Mouse (Mus musculus) intestine, embryonic 16.5 days (tissue): ENCODE data around the gene Kcnc3. TPM values are rescaled to one million over a fixed set of nuclear protein-coding genes. Genes with fewer than 3 reads are reported as not detected.

Experiments used
- ATAC-seq: fragments of 200-750 bp; cut with Nextera tagmentation; 2 replicates; pipeline ENCODE4 v1.8.0; 2017; ENCODE audit warnings: moderate TSS enrichment, moderate library complexity
- H3K27ac ChIP-seq: fragments of 300-500 bp; sonication (generic); 2 replicates; pipeline ENCODE4 v1.5.1; 2014; ENCODE audit warnings: mild to moderate bottlenecking, low read length
- H3K27me3 ChIP-seq: fragments of 300-500 bp; sonication (generic); replicated peaks from 2 replicates; pipeline ENCODE4 v1.6.1; 2014; ENCODE audit warnings: low read length, control low read depth, mixed read lengths; ENCODE audit not compliant: control insufficient read depth, insufficient read depth
- H3K36me3 ChIP-seq: fragments of 300-500 bp; sonication (generic); 2 replicates; pipeline ENCODE4 v1.6.1; 2014; ENCODE audit warnings: low read length, control low read depth; ENCODE audit not compliant: control insufficient read depth, insufficient read depth
- H3K4me1 ChIP-seq: fragments of 300-500 bp; sonication (generic); 2 replicates; pipeline ENCODE4 v1.6.1; 2014; ENCODE audit warnings: low read length, control low read depth, mixed read lengths; ENCODE audit not compliant: control insufficient read depth, insufficient read depth
- H3K4me2 ChIP-seq: fragments of 300-500 bp; sonication (generic); 2 replicates; pipeline ENCODE4 v1.6.1; 2014; ENCODE audit warnings: low read depth, low read length, control low read depth
- H3K4me3 ChIP-seq: fragments of 300-500 bp; sonication (generic); 2 replicates; pipeline ENCODE4 v1.5.1; 2014; ENCODE audit warnings: mild to moderate bottlenecking, low read length
- H3K9ac ChIP-seq: fragments of 300-500 bp; sonication (generic); 2 replicates; pipeline ENCODE4 v1.6.1; 2014; ENCODE audit warnings: low read depth, low read length
- H3K9me3 ChIP-seq: fragments of 300-500 bp; sonication (generic); 2 replicates; pipeline ENCODE4 v1.6.1; 2016; ENCODE audit warnings: low read length, control low read depth; ENCODE audit not compliant: control insufficient read depth
- WGBS: fragments of 180-500 bp; shearing (Covaris S2); extraction: QIAGEN DNeasy Blood & Tissue Kit; methylation state at CpG from one replicate; pipeline ENCODE4 v1.1.7; 2014; 5-methylcytosine and 5-hydroxymethylcytosine counted together
- polyA plus RNA-seq: library from polyadenylated mRNA; unstranded; fragments of >200 nt; fragmentation: Nextera tagmentation; extraction: Ambion mirVana; gene quantifications from 2 replicates; pipeline ENCODE4 v1.2.1, GENCODE M21; 2015

Kcnc3 gene
- polyA plus RNA-seq, 1 experiment from 2014 or later = 0.20 TPM

DNA sequence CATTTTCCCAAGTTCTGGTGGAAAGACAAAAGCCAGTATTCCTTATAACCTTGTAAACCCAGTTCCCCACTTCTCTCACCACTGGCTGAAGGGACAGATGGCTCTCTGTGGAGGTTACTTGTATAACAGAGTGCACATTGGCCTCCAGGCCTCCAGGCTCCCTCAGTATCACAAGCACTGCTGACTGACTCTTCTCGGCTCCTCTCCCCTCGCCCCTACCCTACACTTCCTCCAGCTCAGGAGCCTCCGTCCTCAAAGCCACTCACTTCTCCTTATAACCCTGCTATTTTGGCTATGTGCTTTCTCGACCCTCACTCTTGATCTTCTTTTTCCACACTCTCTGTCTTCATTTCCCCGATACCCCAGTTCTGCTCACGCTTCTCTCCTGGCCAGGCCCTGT, 25.1 kb upstream of the Kcnc3 start:
- Histone ChIP-seq H3K9me3 (no peaks in the 10 kb centered on the region), H3K27me3 (no peaks in the 10 kb centered on the region), H3K9ac (no peak overlapping the region), H3K4me3 (no peak overlapping the region), H3K4me1 (no peaks in the 10 kb centered on the region), H3K4me2 (no peak overlapping the region), H3K27ac (no peak overlapping the region), H3K36me3 (no peaks in the 10 kb centered on the region)
- no peak for ATAC-seq
- WGBS = 70% methylated on average over 6 of the region's 6 CpGs

DNA sequence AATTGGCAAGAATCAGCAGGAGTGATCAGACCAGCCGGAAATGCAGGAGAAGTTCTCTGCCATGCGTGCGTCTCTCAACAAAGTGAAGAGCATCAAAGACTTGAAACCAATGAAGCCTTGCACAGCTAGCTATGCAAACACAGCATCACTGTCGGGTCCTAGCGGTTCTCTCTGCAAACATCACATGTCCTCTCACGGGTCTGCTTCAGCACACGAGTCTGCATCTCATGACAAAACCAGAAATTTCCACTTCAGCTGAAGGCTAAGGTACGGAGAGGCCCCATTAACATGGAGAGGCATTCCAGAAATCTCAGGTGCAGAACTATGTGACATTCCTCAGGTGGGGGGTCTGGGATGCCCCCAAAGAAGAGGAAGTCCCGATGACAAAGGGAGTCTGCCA, 21.7 kb upstream of the Kcnc3 start:
- Histone ChIP-seq H3K4me3 (no peak overlapping the region), H3K9me3 (no peaks in the 10 kb centered on the region), H3K27me3 (no peaks in the 10 kb centered on the region), H3K27ac (no peak overlapping the region), H3K9ac (no peak overlapping the region), H3K4me1 (no peaks in the 10 kb centered on the region), H3K36me3 (no peaks in the 10 kb centered on the region), H3K4me2 (no peak overlapping the region)
- no peak for ATAC-seq
- 57% methylated on average over 9 of the region's 9 CpGs for WGBS

DNA sequence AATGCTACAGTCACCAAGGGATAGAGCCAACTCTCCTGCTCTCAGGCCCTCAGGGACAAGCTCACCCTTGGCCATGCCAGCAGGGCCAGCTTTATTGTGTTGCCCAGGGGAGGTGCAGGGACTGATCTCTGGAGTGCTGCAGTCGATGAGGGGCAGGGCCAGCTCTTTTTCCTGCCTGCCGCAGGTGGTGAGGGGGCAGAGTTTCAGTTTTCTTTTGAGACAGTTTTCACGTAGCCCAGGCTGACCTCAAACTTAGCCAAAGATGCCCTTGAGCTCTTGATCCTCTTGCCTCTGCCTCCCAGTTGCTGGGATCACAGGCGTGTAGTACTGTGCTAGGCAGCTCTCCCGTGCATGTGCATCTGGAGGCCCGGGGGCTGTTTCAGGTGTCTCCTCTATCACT, 19.5 kb upstream of the Kcnc3 start:
- Histone ChIP-seq H3K36me3 (no peaks in the 10 kb centered on the region), H3K4me1 (no peaks in the 10 kb centered on the region), H3K27ac (no peak overlapping the region), H3K9me3 (no peaks in the 10 kb centered on the region), H3K9ac (no peak overlapping the region), H3K4me3 (no peak overlapping the region), H3K4me2 (no peak overlapping the region), H3K27me3 (no peaks in the 10 kb centered on the region)
- WGBS = 80% methylated on average over 6 of the region's 6 CpGs
- no peak for ATAC-seq

DNA sequence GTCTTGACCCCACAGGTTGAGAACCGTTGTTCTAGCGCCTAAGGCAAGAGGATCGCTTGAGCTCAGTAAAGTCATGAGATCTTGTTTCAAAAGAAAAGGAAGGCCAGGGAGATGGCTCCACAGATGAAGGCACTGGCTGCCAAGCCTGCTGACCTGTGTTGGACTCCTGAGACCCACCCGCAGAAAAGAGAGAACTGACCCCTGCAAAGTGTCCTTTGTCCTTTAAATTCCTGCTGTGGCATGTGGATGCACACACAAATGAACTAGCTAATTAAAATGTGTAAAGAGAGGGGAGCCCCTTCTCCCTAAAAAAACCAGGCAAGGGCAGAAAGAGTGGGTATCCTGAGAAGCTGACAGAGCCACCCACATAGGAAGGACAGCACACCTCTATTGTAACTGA, 18.7 kb upstream of the Kcnc3 start:
- H3K9me3 ChIP-seq = no peaks in the 10 kb centered on the region
- no peaks in the 10 kb centered on the region for H3K36me3 ChIP-seq
- no peak overlapping the region for H3K9ac ChIP-seq
- no peak for ATAC-seq
- 70% methylated on average over 4 of the region's 4 CpGs for WGBS
- H3K27me3 ChIP-seq = no peaks in the 10 kb centered on the region
- no peak overlapping the region for H3K4me2 ChIP-seq
- H3K4me3 ChIP-seq = no peak overlapping the region
- no peak overlapping the region for H3K27ac ChIP-seq
- H3K4me1 ChIP-seq = no peaks in the 10 kb centered on the region

DNA sequence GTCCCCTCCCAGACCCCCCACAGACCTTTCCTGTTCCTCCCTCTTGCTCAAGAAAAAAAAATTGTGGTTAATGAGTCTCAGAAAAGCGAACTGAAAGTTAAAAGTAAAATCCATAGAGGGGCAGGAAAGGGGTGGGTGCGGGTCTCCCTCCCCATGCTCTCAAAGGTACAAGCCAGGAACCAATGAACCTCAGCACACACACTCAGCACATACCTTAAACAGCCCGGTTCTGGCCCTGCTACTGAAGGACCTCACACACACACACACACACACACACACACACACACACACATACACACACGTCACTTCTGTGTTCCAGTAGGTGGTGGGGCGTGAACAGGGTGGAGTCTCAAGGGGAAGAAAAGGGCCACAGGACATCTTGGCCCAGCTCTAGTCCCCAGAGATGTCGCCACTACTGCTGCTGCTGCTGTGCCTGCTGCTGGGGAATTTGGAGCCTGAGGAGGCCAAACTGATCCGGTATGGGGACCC, 18.2 kb upstream of the Kcnc3 start, which contains the start of gene Napsa:
Napsa (plus strand) TSS at position 168 of the 489 bp plus-strand sequence.
- no peaks in the 10 kb centered on the region for H3K36me3 ChIP-seq
- H3K9me3 ChIP-seq = no peaks in the 10 kb centered on the region
- no peak within 1 kb of the TSS for H3K27ac ChIP-seq
- H3K4me2 ChIP-seq = no peak within 1 kb of the TSS
- WGBS = 34% methylated on average over 7 of the region's 7 CpGs
- no peak for ATAC-seq
- H3K4me3 ChIP-seq = no peak within 1 kb of the TSS
- H3K4me1 ChIP-seq = no peaks in the 10 kb centered on the region
- no peak within 1 kb of the TSS for H3K9ac ChIP-seq
- H3K27me3 ChIP-seq = no peaks in the 10 kb centered on the region

DNA sequence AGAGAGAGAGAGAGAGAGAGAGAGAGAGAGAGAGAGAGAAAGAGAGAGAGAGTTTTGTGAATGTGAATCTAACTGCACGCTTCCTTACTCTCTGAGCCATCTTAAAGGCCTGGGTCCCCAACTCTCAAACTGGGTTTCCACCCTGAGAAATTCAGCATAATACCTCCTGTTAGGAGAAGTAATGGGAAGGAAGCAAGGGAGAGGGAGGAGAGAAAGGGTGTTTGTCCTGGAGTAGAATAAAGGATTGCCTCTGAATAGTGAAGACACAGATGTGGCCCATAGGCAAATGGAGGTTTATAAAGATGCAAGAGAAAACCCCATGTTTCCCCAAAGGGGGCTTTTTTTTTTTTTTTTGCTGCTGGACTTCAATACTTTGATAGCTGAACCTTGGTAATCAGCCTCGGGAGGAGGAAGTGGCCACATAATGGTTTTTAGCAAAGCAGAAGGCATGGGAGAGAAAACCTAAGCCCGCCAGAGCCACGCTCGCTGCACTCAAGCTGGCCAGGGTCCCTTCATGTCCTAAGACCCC, 17.4 kb upstream of the Kcnc3 start:
- no peak for ATAC-seq
- H3K36me3 ChIP-seq = no peaks in the 10 kb centered on the region
- H3K4me2 ChIP-seq = no peak overlapping the region
- H3K4me3 ChIP-seq = no peak overlapping the region
- no peaks in the 10 kb centered on the region for H3K27me3 ChIP-seq
- 77% methylated on average over 5 of the region's 5 CpGs for WGBS
- H3K9ac ChIP-seq = no peak overlapping the region
- no peaks in the 10 kb centered on the region for H3K9me3 ChIP-seq
- H3K4me1 ChIP-seq = no peaks in the 10 kb centered on the region
- no peak overlapping the region for H3K27ac ChIP-seq

DNA sequence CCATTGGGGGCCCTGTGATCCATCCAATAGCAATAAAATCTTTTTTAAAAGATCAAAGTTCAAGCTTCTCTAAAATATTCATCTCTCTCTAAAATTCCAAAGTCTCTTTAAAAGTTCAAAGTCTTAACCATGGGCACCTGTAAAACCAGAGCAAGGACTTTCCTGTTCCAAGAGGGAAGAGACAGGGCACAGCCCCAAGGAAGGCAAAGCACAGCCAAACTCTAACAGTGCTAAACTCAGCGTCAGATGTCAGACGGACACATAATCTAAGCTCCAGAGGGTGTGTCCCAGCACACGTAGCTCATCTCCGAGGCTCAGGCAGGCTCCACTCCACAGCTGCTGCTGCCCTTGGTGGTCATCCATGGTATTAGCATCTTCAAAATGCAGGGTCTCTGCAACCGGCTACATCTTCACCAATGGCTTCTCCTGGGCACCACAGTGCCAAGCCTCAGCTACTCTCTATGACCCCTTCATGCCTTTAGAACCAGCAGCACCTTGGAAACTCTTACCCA, 14.1 kb upstream of the Kcnc3 start:
- H3K4me1 ChIP-seq = no peaks in the 10 kb centered on the region
- no peak overlapping the region for H3K4me2 ChIP-seq
- H3K27ac ChIP-seq = no peak overlapping the region
- peaks cover 5% of the 10 kb centered on the region for H3K9me3 ChIP-seq
- ATAC-seq = no peak
- WGBS = 41% methylated on average over 5 of the region's 5 CpGs
- no peaks in the 10 kb centered on the region for H3K36me3 ChIP-seq
- H3K27me3 ChIP-seq = no peaks in the 10 kb centered on the region; the same call in 1 of the 2 replicates
- H3K9ac ChIP-seq = no peak overlapping the region
- no peak overlapping the region for H3K4me3 ChIP-seq

DNA sequence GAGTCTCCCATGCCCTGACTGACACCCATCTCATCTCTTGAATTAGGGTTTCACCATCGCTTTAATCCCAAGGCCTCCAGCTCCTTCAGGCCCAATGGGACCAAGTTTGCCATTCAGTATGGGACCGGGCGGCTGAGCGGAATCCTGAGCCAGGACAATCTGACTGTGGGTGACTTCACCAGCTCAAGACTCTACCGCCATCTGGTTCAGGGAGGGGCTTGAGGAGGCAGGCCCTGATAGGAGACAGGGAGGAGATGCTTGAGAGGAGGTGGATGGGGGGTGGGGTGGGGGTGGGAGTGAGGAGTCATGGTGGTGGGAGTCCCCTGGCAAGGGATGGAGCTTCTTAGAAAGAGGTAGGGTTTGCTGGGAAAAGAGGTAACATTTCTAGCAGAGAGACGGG, 8.8 kb upstream of the Kcnc3 start:
- Histone ChIP-seq H3K36me3 (no peaks in the 10 kb centered on the region), H3K9me3 (peaks cover 5% of the 10 kb centered on the region), H3K27me3 (peaks cover 20% of the 10 kb centered on the region), H3K4me3 (no peak overlapping the region), H3K4me1 (no peaks in the 10 kb centered on the region), H3K9ac (no peak overlapping the region), H3K4me2 (no peak overlapping the region), H3K27ac (no peak overlapping the region)
- ATAC-seq = no peak
- 71% methylated on average over 6 of the region's 6 CpGs for WGBS

DNA sequence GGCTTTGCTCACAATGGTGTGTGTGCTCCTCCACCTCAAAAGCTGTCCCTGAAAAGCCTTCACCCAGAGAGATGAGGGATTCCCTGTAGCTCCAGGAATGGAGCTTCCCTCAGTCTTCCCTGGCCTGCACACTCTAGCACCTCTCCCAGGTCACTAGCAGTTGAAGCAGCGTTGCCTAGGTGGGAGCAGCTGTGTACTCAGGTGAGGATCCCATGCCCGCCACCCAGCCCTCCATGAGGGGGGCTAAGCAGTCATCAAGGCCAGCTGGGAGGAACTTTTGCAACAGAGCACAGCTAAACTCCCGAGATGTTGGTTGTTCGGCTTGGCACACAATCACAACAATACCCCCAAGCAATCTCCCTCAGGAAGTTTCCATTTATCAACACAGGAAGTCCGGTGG, 7.8 kb upstream of the Kcnc3 start:
- Histone ChIP-seq H3K4me3 (no peak overlapping the region), H3K27ac (no peak overlapping the region), H3K27me3 (peaks cover 30% of the 10 kb centered on the region), H3K36me3 (no peaks in the 10 kb centered on the region), H3K4me2 (no peak overlapping the region), H3K9ac (no peak overlapping the region), H3K4me1 (0 out of 2 replicates have a peak, but pooled peaks cover 3% of the 10 kb centered on the region), H3K9me3 (peaks cover 5% of the 10 kb centered on the region)
- no peak for ATAC-seq
- 71% methylated on average over 5 of the region's 5 CpGs for WGBS

DNA sequence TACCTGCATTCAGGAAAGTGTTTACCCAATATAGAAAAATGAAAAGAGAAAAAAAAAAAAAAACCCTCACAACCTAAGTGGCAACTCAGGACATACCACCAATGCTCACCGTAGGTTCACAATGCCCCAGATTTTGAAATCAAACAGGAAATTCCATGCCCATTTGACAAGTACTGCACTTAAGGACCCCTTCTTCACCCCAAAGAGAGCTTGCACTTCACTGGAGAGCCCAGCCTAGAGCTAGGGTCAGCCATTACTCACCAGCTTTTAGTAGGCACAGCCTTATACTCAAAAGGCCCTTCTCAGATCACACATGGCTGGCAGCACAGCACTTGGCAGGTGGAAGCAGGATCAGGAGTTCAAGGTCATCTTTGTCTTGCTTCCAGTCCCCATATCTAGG, 7.3 kb upstream of the Kcnc3 start:
- Histone ChIP-seq H3K4me3 (no peak overlapping the region), H3K4me2 (no peak overlapping the region), H3K9ac (no peak overlapping the region), H3K9me3 (peaks cover 4% of the 10 kb centered on the region), H3K36me3 (no peaks in the 10 kb centered on the region), H3K4me1 (0 out of 2 replicates have a peak, but pooled peaks cover 3% of the 10 kb centered on the region), H3K27me3 (peaks cover 33% of the 10 kb centered on the region), H3K27ac (no peak overlapping the region)
- 93% methylated on average over 1 of the region's 1 CpGs for WGBS
- ATAC-seq = no peak
